Mouse (Mus musculus) monocyte, adult 5-6 weeks (primary cell): Measurements from ENCODE around the gene Has1. TPM values are rescaled to one million over a fixed set of nuclear protein-coding genes. Genes with fewer than 3 reads are reported as not detected.
"Not testable (repeated sequence)": the region's sequence is repeated elsewhere in the genome, so short reads cannot be mapped to it uniquely, and the experiment has no call there.

ENCODE experiments used
- ATAC-seq: fragments of 153-309, 156-312 bp; replicated peaks from 2 replicates; pipeline ENCODE4 v1.8.0; 2017; ENCODE audit warnings: mild to moderate bottlenecking; ENCODE audit not compliant: low TSS enrichment, insufficient number of reproducible peaks, severe bottlenecking, poor library complexity, low FRiP score
- total RNA-seq: library from RNA; stranded (forward); fragments of 200-1000, 200-491, 200-594 nt; gene quantifications from 3 replicates; pipeline ENCODE4 v1.2.3, GENCODE M21; 2017

The Has1 gene
- total RNA-seq, 1 experiment from 2014 or later = not detected

DNA sequence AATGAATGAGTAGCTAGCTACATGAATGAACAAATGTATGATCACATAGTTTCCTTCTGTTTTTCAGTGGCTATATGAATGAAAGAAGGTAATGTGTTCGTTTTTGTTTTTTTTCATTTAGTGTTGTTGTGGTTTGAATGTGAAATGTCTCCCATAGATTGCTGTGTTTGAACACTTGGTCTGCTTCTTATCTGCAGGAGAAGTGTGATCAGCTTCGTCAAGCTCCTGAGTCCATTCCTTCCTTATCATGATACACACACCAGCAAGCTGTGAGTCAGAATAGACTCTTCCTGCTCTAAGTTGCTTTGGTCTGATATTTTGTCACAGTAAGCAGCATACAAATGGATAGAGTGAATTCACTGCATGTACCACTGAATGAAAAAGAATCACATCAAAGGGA, 6.0 kb downstream of the Has1 start:
- no peak for ATAC-seq

GRCm38 (mm10) chr17:17845187-17846027, 9.6 kb downstream of the Has1 start:
- no peak for ATAC-seq

- not testable (repeated sequence) for ATAC-seq
Measured at GRCm38 (mm10) chr17:17844606-17845005, 10.4 kb downstream of the Has1 start.

DNA sequence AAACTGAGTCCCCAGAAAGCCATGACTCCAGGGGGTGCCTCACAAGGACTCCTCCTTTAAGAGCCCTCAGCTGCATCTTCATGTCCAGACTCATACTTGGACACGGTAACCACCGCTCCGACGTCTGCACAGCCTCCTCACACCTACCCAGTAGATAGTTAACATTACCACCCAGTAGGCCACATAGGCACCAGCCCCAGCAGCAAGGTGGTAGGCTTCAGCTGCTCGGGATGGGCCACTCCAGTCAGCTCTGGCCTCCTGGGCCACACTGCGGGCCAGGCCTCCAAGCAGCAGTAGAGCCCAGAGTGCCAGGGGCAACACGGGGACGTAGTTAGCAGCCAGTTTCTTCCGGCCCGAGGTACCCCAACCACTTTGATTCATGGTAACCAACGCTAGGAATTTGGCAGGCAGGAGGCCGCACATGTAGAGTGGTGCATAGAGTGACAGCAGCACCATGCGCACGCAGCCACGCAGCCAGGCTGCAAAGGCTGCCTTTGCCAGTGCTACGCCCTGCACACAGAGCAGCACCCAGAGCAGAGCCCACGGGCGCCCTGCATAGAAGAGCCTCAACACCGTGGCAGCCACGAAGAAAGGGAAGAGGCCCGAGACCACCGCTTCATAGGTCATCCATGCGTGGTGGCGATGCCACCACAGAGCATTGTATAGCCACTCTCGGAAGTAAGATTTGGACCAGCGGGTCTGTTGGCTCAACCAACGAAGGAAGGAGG, 11.3 kb downstream of the Has1 start:
- ATAC-seq = 0 out of 2 replicates have a peak, but pooled peaks have one; percentile 12

DNA sequence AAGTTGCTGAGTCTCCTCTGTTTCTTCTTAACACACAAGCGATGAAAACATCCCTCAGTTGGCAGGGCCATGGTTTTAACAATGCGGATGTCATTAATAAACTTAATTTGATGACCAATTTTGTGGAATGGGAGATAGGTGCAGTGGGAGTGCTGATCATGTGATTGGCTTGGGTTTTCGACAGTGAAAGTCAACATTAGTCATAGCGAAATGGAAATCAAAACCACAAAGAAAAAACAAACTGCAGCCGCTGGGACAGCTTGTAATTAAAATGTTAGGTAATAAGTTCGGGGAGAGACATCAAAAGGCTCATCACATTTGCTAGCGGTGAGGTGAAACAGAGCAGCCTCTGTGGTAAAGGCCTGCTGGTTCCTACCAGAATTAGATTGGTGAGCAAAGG, 14.2 kb downstream of the Has1 start:
- ATAC-seq = no peak

DNA sequence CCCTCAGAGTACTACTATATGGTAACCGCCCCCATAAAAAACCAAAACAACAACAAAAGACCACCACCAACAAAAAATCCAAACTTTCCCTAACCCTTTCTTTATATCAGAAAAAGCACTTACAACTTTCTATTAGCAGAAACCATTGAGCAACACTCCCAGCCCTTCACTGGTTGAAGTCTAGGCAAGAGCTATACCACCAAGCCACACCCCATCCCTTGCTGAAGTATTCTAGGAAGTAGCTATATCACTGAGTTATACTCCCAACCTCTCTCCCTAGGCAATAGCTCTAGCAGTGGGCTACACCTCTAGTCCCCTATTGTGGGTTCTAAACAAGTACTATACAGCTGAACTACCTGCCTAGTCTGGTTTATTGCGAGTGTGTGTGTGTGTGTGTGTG, 15.7 kb downstream of the Has1 start:
- no peak for ATAC-seq

- ATAC-seq = peak; percentile 93
Measured at GRCm38 (mm10) chr17:17837919-17838701, 16.9 kb downstream of the Has1 start.

DNA sequence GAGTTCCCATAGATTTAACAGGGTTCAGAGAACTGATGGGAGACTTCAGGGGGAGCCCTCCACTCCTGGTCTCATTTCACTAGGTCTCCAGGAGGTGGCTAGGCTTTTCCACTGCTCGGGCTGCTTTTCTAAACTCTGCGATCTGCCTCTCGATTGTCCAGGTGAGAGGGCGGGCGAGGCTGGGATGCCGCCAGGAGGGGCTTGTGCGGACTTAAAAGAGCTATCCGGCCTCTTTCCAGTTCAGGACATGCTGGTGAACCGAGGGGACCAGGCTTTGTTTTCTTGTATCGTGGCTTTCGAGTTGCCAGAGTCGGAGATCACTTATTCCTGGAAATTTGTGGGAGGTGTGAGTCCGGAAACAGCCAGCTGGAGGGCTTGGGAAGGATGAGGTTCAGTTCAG, 17.6 kb downstream of the Has1 start:
- ATAC-seq = no peak

DNA sequence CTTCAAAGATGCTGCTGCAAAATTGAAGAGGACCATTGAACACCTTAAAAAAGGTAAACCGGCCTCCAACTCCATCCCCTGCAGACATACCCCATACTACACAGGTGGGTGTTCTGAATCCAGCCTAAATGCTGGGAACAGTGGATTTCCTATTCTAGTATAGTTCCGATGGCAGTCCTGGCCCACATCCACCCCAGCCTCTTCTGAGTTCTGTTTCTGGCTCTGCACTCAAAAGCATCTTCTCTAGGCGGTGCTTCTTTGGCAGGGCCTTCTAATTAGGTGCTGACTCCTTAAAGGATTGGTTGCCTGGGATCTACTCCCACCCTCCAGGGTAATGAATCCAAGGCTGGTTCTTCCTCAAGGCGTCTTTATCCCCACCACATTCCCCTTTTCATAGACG, 18.9 kb downstream of the Has1 start:
- no peak for ATAC-seq

DNA sequence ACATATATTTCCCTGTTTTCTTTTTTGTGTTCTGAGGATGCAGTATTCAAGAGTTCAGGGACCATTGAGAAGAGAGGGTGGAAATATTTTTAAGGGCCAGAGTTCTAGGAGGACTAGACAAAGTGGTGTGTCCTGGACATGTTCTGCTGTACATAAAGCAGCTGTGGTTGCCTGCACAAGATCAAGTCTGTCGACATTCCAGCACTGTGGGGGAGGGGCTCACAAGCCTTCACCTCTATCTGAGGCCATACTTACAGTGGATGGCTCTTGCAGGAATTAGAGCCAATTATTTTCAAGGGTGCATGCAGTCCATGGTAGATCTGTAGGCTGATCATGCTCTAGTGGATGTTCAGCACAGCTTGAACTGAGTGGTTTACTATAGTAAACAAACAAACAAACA, 20.1 kb downstream of the Has1 start:
- no peak for ATAC-seq

GRCm38 (mm10) chr17:17830731-17831130, 24.3 kb downstream of the Has1 start:
- no peak for ATAC-seq

GRCm38 (mm10) chr17:17829816-17830535, 25.0 kb downstream of the Has1 start:
- no peak for ATAC-seq

DNA sequence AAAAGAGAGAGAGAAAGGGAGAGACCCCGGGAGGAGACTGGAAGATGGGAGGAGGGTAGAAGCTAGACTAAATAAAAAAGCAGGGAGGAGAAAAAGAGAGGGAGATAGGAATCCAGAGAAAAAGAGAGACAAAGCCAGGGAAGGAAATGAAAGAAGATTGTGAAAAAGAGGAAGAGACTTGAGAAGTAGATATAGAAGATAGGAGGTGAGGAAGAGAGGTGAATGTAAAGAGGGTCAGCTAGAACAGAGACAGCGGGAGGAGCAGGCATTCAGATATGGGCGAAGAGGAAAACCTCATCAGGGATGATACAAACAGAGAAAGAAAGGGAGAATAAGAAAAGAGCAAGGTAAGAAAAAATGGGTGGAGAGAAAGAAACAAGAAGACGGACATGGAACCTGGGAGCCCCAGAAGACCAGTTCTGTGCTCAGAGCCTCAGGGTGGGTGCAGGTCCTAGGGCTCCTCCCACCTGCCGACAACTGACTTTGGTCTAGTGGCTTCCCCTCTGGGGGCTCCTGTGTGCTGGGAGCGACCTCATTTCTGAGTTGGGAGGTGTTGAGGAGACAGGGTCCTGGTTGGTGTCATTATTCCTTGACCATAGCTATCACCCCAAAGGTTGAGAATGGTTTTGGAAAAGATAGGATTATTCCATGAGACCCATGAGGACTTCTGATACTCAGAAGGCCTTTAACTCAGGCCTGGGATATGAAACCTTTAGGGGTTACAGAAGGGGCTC, 25.8 kb downstream of the Has1 start:
- no peak for ATAC-seq

DNA sequence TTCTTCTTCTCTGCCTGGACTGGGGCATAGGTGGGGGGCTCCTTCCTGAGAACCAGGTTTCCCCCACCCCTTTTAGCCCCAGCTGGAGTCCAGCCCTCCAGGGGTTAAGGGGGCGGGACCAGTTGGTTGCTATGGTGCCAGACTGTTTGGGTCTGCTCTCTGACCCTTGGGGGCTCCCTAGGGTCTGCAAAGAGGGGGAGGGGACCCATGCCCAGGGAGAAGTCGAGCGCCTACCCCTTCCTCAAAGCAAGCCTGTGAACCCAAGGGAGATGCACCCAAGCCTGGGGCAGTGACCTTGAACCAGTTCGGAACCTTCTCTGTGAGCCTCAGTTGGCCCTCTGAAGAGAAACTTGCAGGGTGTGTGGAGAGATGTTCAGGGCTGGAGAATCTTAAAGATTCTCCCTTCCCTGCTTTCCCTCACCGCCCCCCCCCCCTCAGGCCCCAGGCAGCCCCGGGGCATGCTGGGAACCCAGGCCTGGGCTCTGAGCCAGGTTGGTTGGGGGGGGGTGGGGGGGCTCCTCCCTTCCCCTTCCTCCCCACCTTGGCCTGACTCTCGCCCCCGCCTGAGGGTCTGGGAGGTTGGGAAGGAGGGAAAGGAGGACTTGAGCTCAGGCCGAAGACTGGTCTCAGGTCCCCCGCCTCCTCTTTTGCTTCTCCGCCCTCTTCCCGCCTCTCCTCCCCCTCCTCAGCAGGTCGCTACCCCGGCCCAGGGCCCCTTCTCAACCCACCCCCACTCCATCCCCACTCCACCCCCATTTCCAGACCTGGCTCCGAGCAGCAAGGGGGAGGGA, 26.6 kb downstream of the Has1 start:
- no peak; the same call in 1 of the 2 replicates for ATAC-seq

- ATAC-seq = no peak
Measured at GRCm38 (mm10) chr17:17827658-17828190, 27.3 kb downstream of the Has1 start.

GRCm38 (mm10) chr17:17826751-17827657, 28.0 kb downstream of the Has1 start, which contains the start of gene Spaca6:
Gene Spaca6 (plus strand): TSS chr17:17827158.
- no peak for ATAC-seq
